Mouse (Mus musculus) induced T-regulatory cell, adult 2 months (primary cell): ENCODE results near the gene Cbx6.
"Not testable (repeated sequence)": the region's sequence is repeated elsewhere in the genome, so short reads cannot be mapped to it uniquely, and the experiment has no call there.

Experiments
- DNase-seq: peaks from one replicate; pipeline ENCODE4 v3.0.0-alpha.2; 2012; ENCODE audit warnings: low read depth

Gene Cbx6

DNA sequence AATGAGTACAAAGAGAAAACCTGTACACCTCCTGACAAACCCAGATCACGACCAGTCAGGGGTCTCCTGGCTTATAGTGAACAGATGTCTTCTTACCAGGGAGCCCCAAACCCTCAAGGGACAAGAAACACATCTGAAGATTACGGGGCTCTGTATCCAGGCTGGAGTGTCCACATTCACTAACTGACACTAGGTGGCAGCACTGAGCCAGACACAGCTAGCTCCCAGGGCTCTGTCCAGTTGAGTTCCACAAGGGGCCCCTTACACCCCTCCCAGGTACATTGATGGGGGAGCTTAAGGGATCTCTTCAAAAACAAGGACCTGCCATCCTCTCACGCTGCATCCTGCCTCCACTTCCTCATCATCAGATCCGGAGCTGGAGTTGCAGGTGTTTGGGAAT lies 4.1 kb downstream of the Cbx6 start:
- peak; percentile 93 for DNase-seq

GRCm38 (mm10) chr15:79829431-79829830 lies 5.1 kb downstream of the Cbx6 start:
- DNase-seq = no peak

DNA sequence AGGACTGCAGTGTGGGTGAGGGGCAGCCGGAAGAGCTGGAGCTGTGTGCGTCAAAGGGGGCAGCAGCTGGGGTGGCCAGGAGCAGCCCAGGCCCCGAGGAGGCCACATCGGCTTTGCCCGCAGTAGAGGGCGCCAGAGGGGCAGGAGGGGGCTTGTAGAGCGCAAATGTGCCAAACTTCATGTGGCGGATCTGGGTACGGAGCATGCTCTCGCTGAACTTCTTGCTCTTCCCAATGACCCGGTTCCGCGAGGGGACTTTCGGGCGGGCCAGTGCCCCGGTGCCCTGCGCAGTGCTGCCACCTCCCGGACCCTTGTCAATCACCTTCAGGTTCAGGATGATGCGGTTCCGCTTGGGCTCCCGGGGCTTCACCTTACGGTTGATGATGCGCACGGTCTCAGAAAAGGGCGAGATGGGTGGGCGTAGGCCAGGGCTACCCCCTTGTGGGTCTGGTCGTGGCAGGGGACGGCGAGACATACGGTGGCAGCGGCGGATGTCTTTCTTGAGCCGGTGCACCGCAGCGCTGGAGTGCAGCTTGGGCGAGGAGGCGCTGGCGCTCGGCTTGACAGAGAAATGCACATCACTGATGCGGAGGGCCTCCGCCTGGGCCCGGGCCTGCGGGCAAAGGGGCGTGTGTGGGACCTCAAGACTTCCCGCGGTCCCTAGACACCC lies 6.0 kb downstream of the Cbx6 start:
- peak; percentile 16 for DNase-seq

- no peak for DNase-seq
Observed at GRCm38 (mm10) chr15:79827778-79828210, 6.7 kb downstream of the Cbx6 start.

DNA sequence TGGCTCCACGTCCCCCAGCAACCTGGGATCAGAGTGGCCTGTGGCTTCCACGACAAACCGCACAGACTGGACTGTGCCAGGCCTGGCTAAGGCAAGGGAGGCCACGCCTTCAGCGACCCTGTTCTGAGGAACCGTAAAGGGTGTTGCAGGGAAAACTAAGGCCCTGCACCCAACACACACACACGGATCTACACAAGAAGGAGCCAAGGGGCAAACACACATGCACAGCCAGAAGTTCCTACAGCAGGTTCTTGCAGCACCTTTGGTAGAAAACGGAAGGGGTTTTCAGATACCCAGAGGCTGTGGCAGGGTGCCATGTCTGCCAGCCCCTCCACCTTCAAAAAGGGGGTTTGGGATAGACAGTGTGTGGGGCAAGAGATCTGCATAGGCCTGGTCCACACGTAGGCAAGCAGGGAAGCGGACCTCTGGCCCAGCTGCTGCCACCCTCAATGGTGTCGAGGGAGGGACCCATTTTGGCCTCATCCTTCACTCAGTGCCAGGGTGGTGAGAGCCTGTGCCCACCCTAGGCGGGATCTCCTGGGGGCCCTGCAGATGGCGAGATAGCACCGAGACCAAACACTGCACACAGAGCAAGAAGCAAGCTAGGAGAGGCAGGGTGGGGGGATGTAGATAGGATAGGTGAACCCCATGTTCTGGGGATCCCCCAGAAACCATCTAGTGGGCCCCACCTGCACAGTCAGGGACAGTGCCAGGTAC lies 7.3 kb downstream of the Cbx6 start:
- no peak for DNase-seq

- no peak for DNase-seq
Observed at GRCm38 (mm10) chr15:79826221-79826935, 8.1 kb downstream of the Cbx6 start.

DNA sequence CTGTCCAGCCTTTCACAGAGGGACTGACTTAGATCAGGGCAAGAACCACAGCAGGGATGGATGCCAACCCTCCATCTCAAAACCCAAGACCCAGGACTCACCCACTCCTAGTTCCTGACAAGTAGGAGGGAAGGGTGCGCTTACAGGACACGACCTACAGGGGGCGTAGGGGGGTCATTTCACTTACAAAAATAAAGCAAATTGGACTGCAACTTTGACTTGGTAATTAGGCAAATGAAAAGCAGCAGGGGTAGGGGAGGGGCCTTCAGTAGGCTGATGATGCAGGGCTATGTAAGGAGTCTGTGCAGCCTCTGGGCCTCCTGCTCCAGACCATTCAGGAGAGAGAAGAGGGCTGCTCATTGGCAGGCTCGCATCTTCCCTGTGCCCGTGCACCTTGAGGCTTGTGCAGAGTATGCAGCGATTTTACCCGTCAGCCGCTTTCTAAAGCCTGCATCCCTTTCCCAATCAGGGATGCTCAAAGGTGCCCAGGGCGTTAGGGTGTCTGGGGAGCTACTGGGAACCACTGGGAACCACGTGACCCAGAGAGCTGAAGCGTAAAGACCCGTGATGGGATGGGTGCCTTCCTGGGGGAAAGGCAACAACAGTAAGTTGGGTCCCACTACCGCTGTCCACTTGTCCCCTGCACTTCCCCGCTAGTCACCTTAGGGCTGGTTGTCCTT lies 9.2 kb downstream of the Cbx6 start:
- DNase-seq = peak; percentile 74

DNA sequence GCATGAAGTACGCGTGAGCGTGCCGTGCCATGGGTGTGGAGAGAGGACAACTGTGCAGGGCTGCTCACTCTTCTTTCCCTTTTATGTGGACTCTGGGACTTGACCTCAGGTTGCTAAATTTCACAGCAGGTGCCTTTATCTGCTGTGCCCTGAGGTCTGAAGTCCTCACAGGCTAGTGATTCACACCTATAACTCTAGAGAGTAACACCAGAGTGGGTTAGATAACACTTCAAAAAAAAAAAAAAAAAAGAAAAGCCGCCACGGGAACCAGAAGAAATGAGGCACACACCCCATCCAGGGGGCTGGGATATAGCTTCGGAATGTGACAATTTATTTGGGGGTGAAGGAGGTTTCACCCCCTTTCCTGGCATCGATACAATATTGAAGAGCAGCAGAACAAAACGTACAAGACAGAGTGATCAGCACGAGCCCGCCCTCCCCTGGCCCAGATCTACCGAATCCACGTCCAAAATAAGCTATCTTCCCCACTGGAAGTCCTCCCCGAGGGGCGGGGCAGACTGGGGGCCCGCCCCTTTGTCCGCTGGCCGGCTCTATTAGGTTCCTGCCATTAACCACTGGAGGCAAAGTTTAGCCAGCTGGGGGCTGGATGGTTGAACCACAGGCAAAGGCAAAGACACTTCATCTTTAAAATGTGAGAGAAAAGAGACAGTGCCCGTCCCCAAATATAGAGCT lies 10.8 kb downstream of the Cbx6 start:
- DNase-seq = no peak

- no peak for DNase-seq
Observed at GRCm38 (mm10) chr15:79822265-79823199, 12.0 kb downstream of the Cbx6 start.

DNA sequence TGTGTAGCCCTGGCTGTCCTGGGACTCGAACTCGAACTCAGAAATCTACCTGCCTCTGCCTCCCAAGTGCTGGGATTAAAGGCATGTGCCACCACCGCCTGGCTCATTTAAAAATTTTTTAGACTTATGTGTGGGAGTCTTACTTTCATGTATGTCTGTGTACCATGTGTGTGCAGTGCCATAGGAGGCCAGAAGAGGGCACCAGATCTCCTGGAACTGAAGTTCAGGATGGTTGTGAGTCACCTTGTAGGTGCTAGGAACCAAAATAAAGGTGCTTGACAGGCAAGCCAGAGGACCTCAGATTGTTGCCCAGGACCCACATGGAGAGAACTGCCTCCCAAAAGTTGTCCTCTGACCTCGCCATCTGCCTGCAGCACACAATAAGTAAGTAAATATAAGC lies 16.2 kb downstream of the Cbx6 start:
- peak; percentile 52 for DNase-seq

GRCm38 (mm10) chr15:79813666-79814258 lies 20.7 kb downstream of the Cbx6 start:
- DNase-seq = no peak

DNA sequence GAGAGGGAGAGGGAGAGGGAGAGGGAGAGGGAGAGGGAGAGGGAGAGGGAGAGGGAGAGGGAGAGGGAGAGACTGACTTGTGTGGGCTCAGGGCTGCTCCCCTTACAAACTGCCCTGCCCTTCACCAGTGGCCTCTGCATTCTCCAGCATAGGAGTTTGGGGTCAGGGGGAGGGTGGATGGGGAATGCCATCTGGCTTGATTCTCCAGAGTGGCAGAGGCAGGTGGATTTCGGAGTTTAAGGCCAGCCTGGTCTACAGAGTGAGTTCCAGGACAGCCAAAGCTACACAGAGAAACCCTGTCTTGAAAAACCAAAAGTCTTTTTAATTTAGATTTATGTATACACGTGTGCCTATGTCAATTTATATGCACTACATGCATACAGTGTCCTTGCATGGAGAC lies 21.6 kb downstream of the Cbx6 start:
- not testable (repeated sequence) for DNase-seq

- DNase-seq = no peak
Observed at GRCm38 (mm10) chr15:79810997-79811396, 23.5 kb downstream of the Cbx6 start.

DNA sequence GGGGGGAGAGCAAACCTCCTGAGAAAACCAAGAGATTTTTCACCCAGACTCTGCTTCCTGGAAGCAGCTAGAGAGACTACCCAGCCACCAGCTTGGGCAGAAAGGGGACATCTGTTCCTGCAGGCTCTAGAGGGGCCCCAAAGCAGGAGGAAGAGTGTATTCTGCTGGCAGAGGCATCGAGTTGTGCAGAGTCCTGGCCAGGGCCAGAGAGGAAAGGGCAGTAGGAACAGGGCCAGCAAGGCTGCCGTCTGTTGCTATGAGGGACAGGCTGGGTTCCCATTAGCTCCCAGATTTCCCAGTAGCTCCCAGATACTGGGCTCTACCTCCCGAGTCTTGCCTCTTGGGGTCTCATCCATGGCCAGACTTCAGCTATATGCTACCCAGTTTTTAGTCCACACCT lies 24.4 kb downstream of the Cbx6 start:
- no peak for DNase-seq

- no peak for DNase-seq
Observed at GRCm38 (mm10) chr15:79808658-79809057, 25.8 kb downstream of the Cbx6 start.

DNA sequence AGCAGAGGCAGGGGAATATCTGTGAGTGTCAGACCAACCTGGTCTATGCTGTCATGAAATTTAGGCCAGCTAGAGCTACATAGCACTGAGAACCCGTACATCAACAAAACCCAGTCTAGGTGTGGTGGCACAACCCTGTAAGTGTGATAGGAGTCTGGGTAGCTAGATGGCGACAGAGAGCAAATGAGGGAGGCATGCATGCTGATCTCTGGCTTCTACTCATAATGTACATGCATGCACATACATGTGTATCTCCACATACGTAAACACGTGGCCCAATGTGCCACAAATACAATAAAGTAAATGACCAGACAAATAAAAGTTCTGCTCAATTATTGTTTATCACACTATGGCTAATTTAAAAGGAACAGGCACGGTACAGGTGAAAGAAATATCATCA lies 26.4 kb downstream of the Cbx6 start:
- DNase-seq = peak; percentile 78

- no peak for DNase-seq
Observed at GRCm38 (mm10) chr15:79807050-79807449, 27.4 kb downstream of the Cbx6 start.

- no peak for DNase-seq
Observed at GRCm38 (mm10) chr15:79805246-79805645, 29.2 kb downstream of the Cbx6 start.

GRCm38 (mm10) chr15:79804352-79805071 lies 30.0 kb downstream of the Cbx6 start, which contains the start of gene Nptxr:
Nptxr (minus strand) TSS chr15:79804766.
- peak; percentile 38 for DNase-seq
